8 mouse cellular contexts compared by ENCODE assay signal in the genomic region with DNA sequence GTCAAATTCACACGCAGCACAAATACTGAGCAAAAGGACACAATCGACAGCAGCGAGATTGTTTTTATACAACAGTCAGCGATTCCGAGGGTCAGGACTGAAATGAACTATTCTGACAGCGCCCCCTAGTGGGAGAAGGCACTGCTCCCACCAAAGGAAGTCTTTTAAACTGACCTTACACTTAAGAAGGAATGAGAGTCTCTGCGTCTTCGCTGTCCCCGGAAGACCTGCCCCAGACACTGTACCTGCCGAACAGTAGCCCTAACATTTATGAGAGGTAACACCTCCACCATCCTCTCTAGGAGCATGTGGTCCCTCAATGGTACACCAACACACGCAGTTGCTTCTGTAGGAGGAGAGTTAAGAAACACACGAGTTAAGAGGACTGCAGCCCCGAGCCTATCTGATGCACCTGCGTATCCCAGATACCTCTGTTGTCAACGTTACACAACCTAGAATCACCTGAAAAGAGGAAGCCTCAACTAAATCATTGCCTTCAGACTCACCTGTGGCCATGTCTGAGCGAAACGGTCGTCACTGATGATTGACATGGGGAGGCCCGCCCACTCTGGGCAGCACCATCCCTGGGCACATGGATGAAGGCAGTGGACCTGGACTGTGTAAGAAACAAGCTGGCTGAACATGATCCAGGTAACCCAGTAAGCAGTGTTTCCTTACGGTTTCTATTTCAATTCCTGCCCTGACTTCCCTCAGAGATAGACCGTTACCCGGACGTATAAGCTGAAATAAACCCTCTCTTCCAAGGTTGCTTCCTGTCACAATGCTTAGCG.
DNase-seq lines count a peak whose midpoint lies in the region; ATAC-seq lines count a peak whose summit lies in the region.

No protein-coding gene starts in this region.

- DNase-seq in heart, adult 11 months = peak; percentile 93
- peak; percentile 74 to 84 for DNase-seq in cerebellum, postnatal 4 days (ENCODE audit: low spot score in 2 of 2)
- DNase-seq in gastrocnemius, adult 8-10 months (ENCODE audit: low spot score in 2 of 2) = peak; percentile 58 to 61
- DNase-seq in kidney, adult 9 months = peak; percentile 83
- DNase-seq in spleen, postnatal 4 days (ENCODE audit: low spot score in 2 of 2) = peak; percentile 43 to 84

- WGBS in heart, embryonic 11.5 days (ENCODE audit: insufficient replicate concordance) = 58% methylated on average over 24 of the region's 24 CpGs
- 59% methylated on average over 24 of the region's 24 CpGs for WGBS in limb, embryonic 12.5 days
- 54% methylated on average over 24 of the region's 24 CpGs for WGBS in midbrain, embryonic 16.5 days

- no peaks in the 10 kb centered on the region for H3K9me3 ChIP-seq in heart, embryonic 11.5 days (replicated peaks; ENCODE audit: control insufficient read depth, low read length)
- H3K9me3 ChIP-seq in limb, embryonic 12.5 days = no peaks in the 10 kb centered on the region
- no peaks in the 10 kb centered on the region for H3K9me3 ChIP-seq in midbrain, embryonic 16.5 days (replicated peaks; ENCODE audit: control insufficient read depth, low read length, poor library complexity, severe bottlenecking)

- H3K36me3 ChIP-seq in heart, embryonic 11.5 days (ENCODE audit: control insufficient read depth, insufficient read depth, low read length) = no peaks in the 10 kb centered on the region
- peaks cover 17% of the 10 kb centered on the region; the same call in 1 of the 2 replicates for H3K36me3 ChIP-seq in limb, embryonic 12.5 days
- no peaks in the 10 kb centered on the region for H3K36me3 ChIP-seq in midbrain, embryonic 16.5 days (ENCODE audit: control insufficient read depth, insufficient read depth, low read length)

- ATAC-seq in heart, embryonic 11.5 days (replicated peaks; ENCODE audit: insufficient number of reproducible peaks, low FRiP score, low TSS enrichment) = no peak
- peak; percentile 16; the same call in 1 of the 2 replicates for ATAC-seq in limb, embryonic 12.5 days (ENCODE audit: insufficient number of reproducible peaks, insufficient read depth, low FRiP score, low TSS enrichment, low read depth)
- ATAC-seq in midbrain, embryonic 16.5 days = peak; percentile 43

- no peak overlapping the region for H3K4me3 ChIP-seq in heart, embryonic 11.5 days (ENCODE audit: low read depth, low read length)
- no peak overlapping the region for H3K4me3 ChIP-seq in limb, embryonic 12.5 days (replicated peaks)
- H3K4me3 ChIP-seq in midbrain, embryonic 16.5 days (ENCODE audit: low read depth, low read length) = no peak overlapping the region

- no peaks in the 10 kb centered on the region for H3K4me1 ChIP-seq in heart, embryonic 11.5 days (ENCODE audit: control insufficient read depth, insufficient read depth, low read length)
- no peaks in the 10 kb centered on the region for H3K4me1 ChIP-seq in limb, embryonic 12.5 days (replicated peaks)
- H3K4me1 ChIP-seq in midbrain, embryonic 16.5 days (ENCODE audit: control insufficient read depth, insufficient read depth, low read length) = peaks cover 6% of the 10 kb centered on the region; the same call in 1 of the 2 replicates

- H3K4me2 ChIP-seq in heart, embryonic 11.5 days = no peak overlapping the region
- H3K4me2 ChIP-seq in limb, embryonic 12.5 days = no peak overlapping the region
- peak overlapping the region; percentile 30 for H3K4me2 ChIP-seq in midbrain, embryonic 16.5 days (ENCODE audit: low read length)

- no peaks in the 10 kb centered on the region for H3K27me3 ChIP-seq in heart, embryonic 11.5 days (ENCODE audit: control insufficient read depth, insufficient read depth, low read length)
- H3K27me3 ChIP-seq in limb, embryonic 12.5 days = no peaks in the 10 kb centered on the region; the same call in 1 of the 2 replicates
- no peaks in the 10 kb centered on the region for H3K27me3 ChIP-seq in midbrain, embryonic 16.5 days (ENCODE audit: control insufficient read depth, insufficient read depth, low read depth, low read length)

- no peak overlapping the region for H3K27ac ChIP-seq in heart, embryonic 11.5 days (ENCODE audit: low read depth, low read length)
- H3K27ac ChIP-seq in limb, embryonic 12.5 days = no peak overlapping the region
- no peak overlapping the region for H3K27ac ChIP-seq in midbrain, embryonic 16.5 days (ENCODE audit: low read length)

- no peak overlapping the region for H3K9ac ChIP-seq in heart, embryonic 11.5 days (ENCODE audit: low read depth, low read length)
- H3K9ac ChIP-seq in limb, embryonic 12.5 days (replicated peaks) = no peak overlapping the region
- no peak overlapping the region for H3K9ac ChIP-seq in midbrain, embryonic 16.5 days (ENCODE audit: low read depth, low read length)
